Mouse (Mus musculus): ENCODE measurements at regions not wholly inside any gene's neighbourhood (a gene's known extent, or its start where the extent isn't known, plus 50 kb on each side); places are given as distances from the start of the nearest gene placed in this dataset.

DNA sequence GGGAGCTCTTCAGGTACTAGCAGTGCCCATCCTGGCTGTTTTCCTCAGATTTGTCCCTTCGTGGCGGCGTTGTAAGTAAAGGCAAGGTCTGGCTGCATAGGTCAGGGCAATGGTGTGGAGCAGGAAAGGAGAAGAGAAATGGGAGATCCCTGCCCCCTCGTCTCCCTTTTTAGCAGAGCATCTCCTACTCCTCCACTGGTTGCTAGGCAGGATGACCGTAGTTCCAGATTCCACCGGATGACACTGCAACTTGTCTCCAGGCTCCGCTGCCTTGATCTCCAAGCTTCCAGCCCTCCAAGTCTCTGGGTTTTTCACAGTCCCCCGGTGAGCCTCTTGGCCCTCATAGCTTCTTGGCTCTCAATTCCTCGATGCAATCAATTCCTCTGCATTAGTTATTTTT lies 53.1 kb upstream of the Foxo1 start:
- Histone ChIP-seq H3K36me3 (replicated peaks; ENCODE audit: low read length) (no peaks in the 10 kb centered on the region), H3K27me3 (replicated peaks) (peaks cover 32% of the 10 kb centered on the region), H3K9me3 (no peaks in the 10 kb centered on the region), H3K4me3 (replicated peaks) (no peak overlapping the region), H3K4me1 (no peaks in the 10 kb centered on the region)
- no peak for TF ChIP-seq GATA1 (IDR thresholded peaks at IDR 0.05; ENCODE audit: borderline replicate concordance, low read length)
- TF ChIP-seq FLI1 (IDR thresholded peaks at IDR 0.05; ENCODE audit: low read length): no peak
